Mouse (Mus musculus) hindbrain, embryonic 16.5 days (tissue): ENCODE measurements around the gene Hnrnpa0. TPM values are rescaled to one million over a fixed set of nuclear protein-coding genes. Genes with fewer than 3 reads are reported as not detected.

Experiments used
- ATAC-seq: fragments of 200-750 bp; cut with Nextera tagmentation; 2 replicates; pipeline ENCODE4 v1.8.0; 2017; ENCODE audit warnings: moderate TSS enrichment, moderate library complexity
- H3K27ac ChIP-seq: fragments of 300-500 bp; sonication (generic); 2 replicates; pipeline ENCODE4 v1.5.1; 2014; ENCODE audit warnings: low read depth, mild to moderate bottlenecking, control low read depth, low read length, moderate library complexity
- H3K27me3 ChIP-seq: fragments of 300-500 bp; sonication (generic); replicated peaks from 2 replicates; pipeline ENCODE4 v1.6.1; 2014; ENCODE audit warnings: low read length; ENCODE audit not compliant: control insufficient read depth, insufficient read depth
- H3K36me3 ChIP-seq: fragments of 300-500 bp; sonication (generic); 2 replicates; pipeline ENCODE4 v1.6.1; 2014; ENCODE audit warnings: mild to moderate bottlenecking, low read length, moderate library complexity, mixed read lengths; ENCODE audit not compliant: control insufficient read depth, insufficient read depth
- H3K4me1 ChIP-seq: fragments of 300-500 bp; sonication (generic); 2 replicates; pipeline ENCODE4 v1.6.1; 2014; ENCODE audit warnings: low read depth, low read length; ENCODE audit not compliant: control insufficient read depth, insufficient read depth
- H3K4me2 ChIP-seq: fragments of 300-500 bp; sonication (generic); 2 replicates; pipeline ENCODE4 v1.6.1; 2014; ENCODE audit warnings: mild to moderate bottlenecking, low read length, control low read depth, moderate library complexity
- H3K4me3 ChIP-seq: fragments of 300-500 bp; sonication (generic); 2 replicates; pipeline ENCODE4 v1.5.1; 2014; ENCODE audit warnings: mild to moderate bottlenecking, low read length, control low read depth, moderate library complexity
- H3K9ac ChIP-seq: fragments of 300-500 bp; sonication (generic); 2 replicates; pipeline ENCODE4 v1.6.1; 2014; ENCODE audit warnings: low read depth, mild to moderate bottlenecking, control low read depth, low read length, moderate library complexity
- H3K9me3 ChIP-seq: fragments of 300-500 bp; sonication (generic); 2 replicates; pipeline ENCODE4 v1.6.1; 2014; ENCODE audit warnings: mild to moderate bottlenecking, low read length, moderate library complexity; ENCODE audit not compliant: control insufficient read depth
- WGBS: fragments of 180-500 bp; shearing (Covaris S2); extraction: QIAGEN DNeasy Blood & Tissue Kit; methylation state at CpG from one replicate; pipeline ENCODE4 v1.1.7; 2014; 5-methylcytosine and 5-hydroxymethylcytosine counted together
- polyA plus RNA-seq: library from polyadenylated mRNA; unstranded; fragments of >200 nt; fragmentation: Nextera tagmentation; extraction: Ambion mirVana; gene quantifications from 2 replicates; pipeline ENCODE4 v1.2.1, GENCODE M21; 2015

Gene Hnrnpa0
- 27.7 and 33.3 TPM in 2 replicates for polyA plus RNA-seq

GRCm38 (mm10) chr13:58128396-58128767, at the start of gene Hnrnpa0:
Gene Hnrnpa0, minus strand, starts transcription at chr13:58128556.
- ATAC-seq, result peak; percentile 94
- H3K36me3 ChIP-seq, result peaks cover 2% of the 10 kb centered on the region; the same call in 1 of the 2 replicates
- H3K9ac ChIP-seq, result peak within 1 kb of the TSS; percentile 100
- H3K4me2 ChIP-seq, result peak within 1 kb of the TSS; percentile 84
- no peaks in the 10 kb centered on the region for H3K9me3 ChIP-seq
- peaks cover 20% of the 10 kb centered on the region for H3K4me1 ChIP-seq
- peak within 1 kb of the TSS; percentile 92 for H3K4me3 ChIP-seq
- H3K27ac ChIP-seq, result peak within 1 kb of the TSS; percentile 100
- WGBS, result 0% methylated on average over 41 of the region's 62 CpGs
- H3K27me3 ChIP-seq, result no peaks in the 10 kb centered on the region

DNA sequence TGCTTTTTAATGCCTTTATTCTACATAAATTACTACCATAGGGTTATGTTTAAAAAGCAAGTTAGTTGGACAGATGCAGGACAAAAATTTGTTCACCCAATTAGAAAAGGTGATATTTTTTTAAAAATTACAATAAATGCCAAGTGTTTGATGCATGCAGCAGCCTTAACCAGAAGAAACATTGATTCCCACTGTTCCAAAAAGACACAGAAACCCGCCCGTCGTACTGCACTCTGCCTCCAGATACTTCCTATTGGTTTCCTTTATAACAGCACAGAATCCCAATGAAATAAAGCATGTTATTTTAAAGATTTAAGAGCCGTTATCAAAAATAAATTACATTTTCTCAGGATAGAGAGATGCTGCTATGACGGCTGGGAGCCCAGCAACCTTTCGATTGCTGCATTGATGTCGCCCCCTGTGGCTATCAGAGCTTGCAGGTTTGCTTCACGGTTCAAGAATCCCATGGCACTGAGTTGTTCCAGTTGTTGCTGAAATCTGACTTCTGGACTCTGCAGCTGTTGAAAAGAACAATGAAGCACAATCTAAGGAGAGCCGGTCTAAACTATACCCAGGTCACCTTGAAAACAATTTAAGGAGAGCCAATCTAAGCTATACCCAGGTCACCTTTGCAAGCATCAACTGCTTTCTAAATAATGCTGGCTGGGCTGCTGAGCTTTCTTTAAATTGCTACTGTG, 49.3 kb upstream of the Hnrnpa0 start:
- no peaks in the 10 kb centered on the region for H3K9me3 ChIP-seq
- H3K4me3 ChIP-seq, result no peak overlapping the region
- no peaks in the 10 kb centered on the region for H3K4me1 ChIP-seq
- WGBS, result 78% methylated on average over 9 of the region's 9 CpGs
- H3K4me2 ChIP-seq, result no peak overlapping the region
- peaks cover 7% of the 10 kb centered on the region; the same call in 1 of the 2 replicates for H3K36me3 ChIP-seq
- no peak overlapping the region for H3K9ac ChIP-seq
- ATAC-seq, result no peak
- H3K27ac ChIP-seq, result no peak overlapping the region
- H3K27me3 ChIP-seq, result no peaks in the 10 kb centered on the region

- no peak overlapping the region for H3K4me2 ChIP-seq
Observed at GRCm38 (mm10) chr13:58176105-58176504, 47.7 kb upstream of the Hnrnpa0 start.

DNA sequence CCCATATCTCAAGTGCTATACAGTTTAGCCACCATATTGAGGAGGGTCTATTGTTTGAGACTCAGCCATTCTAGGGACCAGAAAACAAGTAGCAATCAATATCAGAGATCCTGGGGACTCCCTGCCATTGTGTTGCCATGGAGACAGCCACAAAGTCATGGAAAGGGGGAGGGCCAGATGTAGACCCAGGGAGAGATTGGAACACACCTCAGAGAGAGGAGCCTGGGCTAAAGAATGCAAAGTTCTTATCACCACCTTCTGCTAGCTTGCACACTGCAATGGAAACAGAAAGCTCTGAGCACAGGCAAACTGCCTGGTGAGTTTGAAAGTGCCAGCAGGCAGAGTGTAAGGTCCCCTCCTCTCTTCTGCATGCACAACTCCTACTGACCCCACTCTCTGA, 39.8 kb upstream of the Hnrnpa0 start:
- no peak overlapping the region for H3K4me2 ChIP-seq
- 0 out of 2 replicates have a peak, but pooled peaks have one; percentile 19 for ATAC-seq

More at GRCm38 (mm10) chr13:58176105-58176504, 47.7 kb upstream of the Hnrnpa0 start:
- Histone ChIP-seq H3K27me3 (no peaks in the 10 kb centered on the region), H3K27ac (no peak overlapping the region), H3K4me1 (no peaks in the 10 kb centered on the region), H3K9me3 (no peaks in the 10 kb centered on the region), H3K4me3 (no peak overlapping the region), H3K9ac (no peak overlapping the region), H3K36me3 (peaks cover 7% of the 10 kb centered on the region; the same call in 1 of the 2 replicates)
- 93% methylated on average over 3 of the region's 3 CpGs for WGBS
- ATAC-seq, result no peak

GRCm38 (mm10) chr13:58163343-58163742, 35.0 kb upstream of the Hnrnpa0 start:
- 93% methylated on average over 12 of the region's 12 CpGs for WGBS
- no peak overlapping the region for H3K9ac ChIP-seq
- H3K9me3 ChIP-seq, result no peaks in the 10 kb centered on the region

More for the DNA sequence above, 39.8 kb upstream of the Hnrnpa0 start:
- Histone ChIP-seq H3K4me1 (no peaks in the 10 kb centered on the region), H3K36me3 (peaks cover 6% of the 10 kb centered on the region), H3K27me3 (no peaks in the 10 kb centered on the region), H3K27ac (no peak overlapping the region), H3K9me3 (no peaks in the 10 kb centered on the region), H3K4me3 (no peak overlapping the region), H3K9ac (no peak overlapping the region)

GRCm38 (mm10) chr13:58160761-58161160, 32.4 kb upstream of the Hnrnpa0 start:
- Histone ChIP-seq H3K4me3 (no peak overlapping the region), H3K27ac (no peak overlapping the region), H3K9ac (no peak overlapping the region), H3K4me1 (peaks cover 7% of the 10 kb centered on the region), H3K4me2 (no peak overlapping the region), H3K36me3 (peaks cover 25% of the 10 kb centered on the region), H3K27me3 (no peaks in the 10 kb centered on the region), H3K9me3 (no peaks in the 10 kb centered on the region)
- 98% methylated on average over 15 of the region's 15 CpGs for WGBS
- ATAC-seq, result no peak

More at GRCm38 (mm10) chr13:58163343-58163742, 35.0 kb upstream of the Hnrnpa0 start:
- H3K4me3 ChIP-seq, result no peak overlapping the region
- peaks cover 25% of the 10 kb centered on the region for H3K36me3 ChIP-seq
- H3K27me3 ChIP-seq, result no peaks in the 10 kb centered on the region
- H3K27ac ChIP-seq, result no peak overlapping the region
- ATAC-seq, result no peak
- H3K4me2 ChIP-seq, result no peak overlapping the region
- H3K4me1 ChIP-seq, result peaks cover 2% of the 10 kb centered on the region

GRCm38 (mm10) chr13:58158099-58158912, 29.9 kb upstream of the Hnrnpa0 start:
- H3K9me3 ChIP-seq, result no peaks in the 10 kb centered on the region; the same call in 1 of the 2 replicates

DNA sequence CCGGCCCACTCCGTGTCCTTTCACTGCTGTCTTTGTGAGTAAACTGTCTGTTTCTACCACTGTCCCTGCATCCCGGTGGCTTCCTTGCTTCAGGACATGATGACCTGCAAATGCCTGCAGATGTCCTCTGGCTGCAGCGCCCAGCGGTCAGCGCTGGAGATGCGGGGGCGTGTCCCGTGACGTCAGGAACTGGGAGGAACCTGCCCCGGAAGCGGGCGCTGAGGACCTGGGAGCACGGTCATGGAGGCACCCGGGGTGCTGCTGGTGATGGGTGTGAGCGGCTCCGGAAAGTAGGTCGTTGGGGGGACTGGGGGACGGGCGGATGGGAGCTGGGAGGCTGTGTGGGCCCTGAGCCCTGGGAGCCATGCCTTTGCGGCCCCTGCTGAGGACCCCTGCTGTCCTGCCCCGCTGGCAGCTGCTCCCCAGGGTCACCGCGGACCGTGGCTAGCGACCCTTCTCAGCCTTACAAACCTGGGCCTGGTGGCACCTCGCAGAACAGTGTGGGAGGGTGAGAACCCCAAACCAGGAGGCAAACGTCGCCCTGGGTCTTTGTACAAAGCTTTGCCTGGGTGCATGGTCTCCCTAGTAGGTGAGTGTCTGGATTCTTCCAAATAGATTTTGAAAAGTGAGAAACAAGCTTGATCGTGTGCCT, 29.2 kb upstream of the Hnrnpa0 start, which contains the start of gene Idnk:
Gene Idnk, plus strand, starts transcription at position 203 of the 652 bp plus-strand sequence.
- H3K36me3 ChIP-seq, result peaks cover 13% of the 10 kb centered on the region
- no peaks in the 10 kb centered on the region for H3K27me3 ChIP-seq
- peak; percentile 87 for ATAC-seq
- H3K4me1 ChIP-seq, result peaks cover 7% of the 10 kb centered on the region
- H3K4me2 ChIP-seq, result peak within 1 kb of the TSS; percentile 98
- peak within 1 kb of the TSS; percentile 88 for H3K4me3 ChIP-seq
- under 1% methylated on average over 28 of the region's 30 CpGs for WGBS
- H3K9ac ChIP-seq, result peak within 1 kb of the TSS; percentile 92
- H3K9me3 ChIP-seq, result no peaks in the 10 kb centered on the region; the same call in 1 of the 2 replicates
- H3K27ac ChIP-seq, result peak within 1 kb of the TSS; percentile 76

More at GRCm38 (mm10) chr13:58158099-58158912, 29.9 kb upstream of the Hnrnpa0 start:
- peaks cover 7% of the 10 kb centered on the region for H3K4me1 ChIP-seq
- peak overlapping the region; percentile 76; the same call in 1 of the 2 replicates for H3K27ac ChIP-seq
- peak overlapping the region; percentile 92 for H3K9ac ChIP-seq
- H3K4me2 ChIP-seq, result peak overlapping the region; percentile 98
- ATAC-seq, result peak; percentile 60
- 8% methylated on average over 16 of the region's 16 CpGs for WGBS
- H3K36me3 ChIP-seq, result peaks cover 19% of the 10 kb centered on the region
- no peaks in the 10 kb centered on the region for H3K27me3 ChIP-seq
- peak overlapping the region; percentile 88 for H3K4me3 ChIP-seq
